Mouse (Mus musculus) bone marrow, adult 2 months (tissue): ENCODE measurements around the gene Nmi.

Source experiments
- CTCF ChIP-seq: fragments of 200-500 bp; IDR thresholded peaks from 2 replicates; pipeline ENCODE4 v1.5.1; 2011; ENCODE audit warnings: low read length, control low read depth; ENCODE audit not compliant: control insufficient read depth, insufficient read depth
- POLR2A ChIP-seq: fragments of 200-500 bp; IDR thresholded peaks from 2 replicates; pipeline ENCODE4 v1.6.1; 2011; ENCODE audit warnings: low read depth, mild to moderate bottlenecking, control low read depth, low read length, borderline replicate concordance; ENCODE audit not compliant: control insufficient read depth

DNA sequence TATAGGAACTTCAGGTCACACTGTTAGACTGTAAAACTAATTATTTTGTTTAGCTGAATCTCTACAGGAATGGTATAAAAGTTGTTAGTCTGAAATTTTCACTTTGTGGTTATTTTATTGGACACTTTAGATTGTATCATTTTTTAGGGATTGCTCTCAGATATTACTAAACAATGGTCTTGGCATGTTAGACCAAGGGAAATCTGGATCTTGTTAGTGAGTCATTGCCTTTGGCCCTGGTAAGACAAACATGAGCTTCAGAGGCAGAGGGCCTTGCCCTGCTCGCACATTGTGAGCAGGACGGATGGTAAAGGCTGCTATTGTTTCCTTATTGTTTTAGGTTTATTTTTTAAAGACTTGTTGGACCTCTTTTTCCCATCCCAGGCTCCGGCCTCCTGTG is 33.1 kb upstream of the Nmi start:
- TF ChIP-seq CTCF, result no peak
- no peak for TF ChIP-seq POLR2A
